Mouse (Mus musculus): Measurements from ENCODE around the gene Plin4. TPM values are rescaled to one million over a fixed set of nuclear protein-coding genes. Genes with fewer than 3 reads are reported as not detected.

Plin4 gene
- polyA plus RNA-seq, 1 experiment, result not detected

DNA sequence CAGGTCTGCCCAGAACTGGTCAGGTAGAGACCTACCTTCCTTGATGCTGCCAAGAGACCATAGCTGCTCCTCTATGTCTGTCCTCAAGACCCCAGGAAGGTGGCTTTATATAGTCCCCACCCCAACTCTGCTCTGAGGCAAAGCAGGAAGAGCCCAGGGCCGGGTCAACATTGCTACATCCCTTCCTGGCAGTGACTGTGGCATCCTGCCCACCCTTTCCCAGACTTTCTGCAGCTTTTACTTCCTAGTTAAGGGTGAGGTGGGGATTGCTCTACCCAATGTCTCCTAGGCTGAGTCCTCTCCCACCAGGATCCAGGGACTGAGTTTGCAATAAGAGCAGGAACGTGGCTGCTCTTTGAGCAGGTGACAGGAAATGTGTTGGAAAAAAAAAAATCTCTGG is 12.2 kb upstream of the Plin4 start, which contains the start of gene Lrg1:
TSS of gene Lrg1 (minus strand) at position 176 of the 400 bp plus-strand sequence.
- Histone ChIP-seq H3K4me3 (ENCODE audit: insufficient read depth, low read depth, low read length) (no peak within 1 kb of the TSS), H3K4me1 (ENCODE audit: control insufficient read depth, insufficient read depth, low read length) (peaks cover 20% of the 10 kb centered on the region), H3K27ac (ENCODE audit: insufficient read depth, low read depth, low read length) (no peak within 1 kb of the TSS)
- 67% methylated on average over 2 of the region's 2 CpGs for WGBS
- no peak for TF ChIP-seq POLR2A (IDR thresholded peaks at IDR 0.05; ENCODE audit: insufficient read depth, low read depth, low read length)
- no peak for TF ChIP-seq CTCF (IDR thresholded peaks at IDR 0.05; ENCODE audit: insufficient read depth, low read depth, low read length)

GRCm38 (mm10) chr17:56119981-56120880 is 10.6 kb upstream of the Plin4 start:
- Histone ChIP-seq H3K27ac (ENCODE audit: insufficient read depth, low read depth, low read length) (no peak overlapping the region), H3K4me3 (ENCODE audit: insufficient read depth, low read depth, low read length) (no peak overlapping the region), H3K4me1 (ENCODE audit: control insufficient read depth, insufficient read depth, low read length) (peaks cover 20% of the 10 kb centered on the region)
- TF ChIP-seq CTCF (IDR thresholded peaks at IDR 0.05; ENCODE audit: insufficient read depth, low read depth, low read length), result no peak
- TF ChIP-seq POLR2A (IDR thresholded peaks at IDR 0.05; ENCODE audit: insufficient read depth, low read depth, low read length), result no peak
- WGBS, result 9% methylated on average over 66 of the region's 66 CpGs

DNA sequence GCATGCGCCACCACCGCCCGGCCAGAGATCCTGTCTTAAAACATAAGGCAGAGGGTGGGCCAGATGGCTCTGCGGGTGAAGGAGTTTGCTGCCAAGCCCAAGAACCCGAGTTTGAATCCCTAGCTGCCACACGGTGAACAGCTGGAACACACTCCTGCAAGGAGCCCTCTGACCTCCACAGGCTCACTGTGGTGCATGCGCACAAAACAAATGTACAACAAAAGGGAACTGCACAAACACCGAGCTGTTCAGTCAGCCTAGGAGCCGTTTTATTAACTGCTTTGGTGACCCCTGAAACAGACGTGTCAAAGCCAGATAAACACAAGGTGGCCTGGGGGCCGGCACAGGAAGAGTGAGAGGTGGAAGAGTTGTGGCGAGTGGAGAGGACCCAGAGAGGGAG is 9.8 kb upstream of the Plin4 start:
- no peak overlapping the region for H3K4me3 ChIP-seq (ENCODE audit: insufficient read depth, low read depth, low read length)
- H3K4me1 ChIP-seq (ENCODE audit: control insufficient read depth, insufficient read depth, low read length), result peaks cover 20% of the 10 kb centered on the region
- H3K27ac ChIP-seq (ENCODE audit: insufficient read depth, low read depth, low read length), result no peak overlapping the region
- no peak for TF ChIP-seq CTCF (IDR thresholded peaks at IDR 0.05; ENCODE audit: insufficient read depth, low read depth, low read length)
- TF ChIP-seq POLR2A (IDR thresholded peaks at IDR 0.05; ENCODE audit: insufficient read depth, low read depth, low read length), result no peak
- WGBS, result 49% methylated on average over 12 of the region's 12 CpGs

- peak within 1 kb of the TSS; percentile 13 for H3K4me3 ChIP-seq (ENCODE audit: insufficient read depth, low read depth, low read length)
- peaks cover 20% of the 10 kb centered on the region for H3K4me1 ChIP-seq (ENCODE audit: control insufficient read depth, insufficient read depth, low read length)
- WGBS, result 1% methylated on average over 27 of the region's 27 CpGs
- H3K27ac ChIP-seq (ENCODE audit: insufficient read depth, low read depth, low read length), result no peak within 1 kb of the TSS
- TF ChIP-seq CTCF (IDR thresholded peaks at IDR 0.05; ENCODE audit: insufficient read depth, low read depth, low read length), result no peak
- TF ChIP-seq POLR2A (IDR thresholded peaks at IDR 0.05; ENCODE audit: insufficient read depth, low read depth, low read length), result no peak
These were observed 7.7 kb upstream of the Plin4 start, which contains the start of gene Plin5 for GRCm38 (mm10) chr17:56117251-56117710. TSS of gene Plin5 (minus strand) at chr17:56117596.

GRCm38 (mm10) chr17:56116193-56116592 is 6.6 kb upstream of the Plin4 start:
- WGBS, result 75% methylated on average over 10 of the region's 10 CpGs
- no peak overlapping the region for H3K4me3 ChIP-seq (ENCODE audit: insufficient read depth, low read depth, low read length)
- no peak for TF ChIP-seq POLR2A (IDR thresholded peaks at IDR 0.05; ENCODE audit: insufficient read depth, low read depth, low read length)
- no peak for TF ChIP-seq CTCF (IDR thresholded peaks at IDR 0.05; ENCODE audit: insufficient read depth, low read depth, low read length)
- H3K27ac ChIP-seq (ENCODE audit: insufficient read depth, low read depth, low read length), result no peak overlapping the region
- peaks cover 20% of the 10 kb centered on the region for H3K4me1 ChIP-seq (ENCODE audit: control insufficient read depth, insufficient read depth, low read length)

DNA sequence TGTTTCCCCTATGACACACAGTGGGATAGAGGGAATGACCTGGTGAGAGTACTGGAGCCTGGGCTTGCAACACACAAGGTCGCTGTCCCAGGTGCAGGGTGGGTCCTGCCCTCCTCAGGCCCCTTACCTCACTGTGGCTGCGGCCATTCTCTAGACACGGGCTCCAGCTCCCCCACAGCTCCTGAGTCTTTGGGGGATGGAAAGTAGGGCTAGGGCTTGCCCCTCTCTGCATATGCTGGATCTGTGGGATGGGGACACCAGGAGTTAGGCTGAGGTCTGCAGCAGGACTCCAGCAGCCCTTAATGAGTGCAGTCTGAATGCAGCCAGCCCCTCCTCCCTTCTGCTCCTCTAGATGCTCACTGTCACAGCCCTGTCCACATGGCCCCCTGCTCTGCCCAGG is 3.1 kb upstream of the Plin4 start:
- TF ChIP-seq POLR2A (IDR thresholded peaks at IDR 0.05; ENCODE audit: insufficient read depth, low read depth, low read length), result no peak
- 82% methylated on average over 3 of the region's 3 CpGs for WGBS
- H3K4me3 ChIP-seq (ENCODE audit: insufficient read depth, low read depth, low read length), result no peak overlapping the region
- peaks cover 8% of the 10 kb centered on the region for H3K4me1 ChIP-seq (ENCODE audit: control insufficient read depth, insufficient read depth, low read length)
- H3K27ac ChIP-seq (ENCODE audit: insufficient read depth, low read depth, low read length), result no peak overlapping the region

- 54% methylated on average over 5 of the region's 5 CpGs for WGBS
- no peak overlapping the region for H3K4me3 ChIP-seq (ENCODE audit: insufficient read depth, low read depth, low read length)
- H3K4me1 ChIP-seq (ENCODE audit: control insufficient read depth, insufficient read depth, low read length), result peaks cover under 1% of the 10 kb centered on the region; the same call in 1 of the 2 replicates
- no peak overlapping the region for H3K27ac ChIP-seq (ENCODE audit: insufficient read depth, low read depth, low read length)
- no peak for TF ChIP-seq POLR2A (IDR thresholded peaks at IDR 0.05; ENCODE audit: insufficient read depth, low read depth, low read length)
- TF ChIP-seq CTCF (IDR thresholded peaks at IDR 0.05; ENCODE audit: insufficient read depth, low read depth, low read length), result peak; percentile 80; the same call in 1 of the 2 replicates
These were observed 2.3 kb upstream of the Plin4 start for GRCm38 (mm10) chr17:56111864-56112263.

DNA sequence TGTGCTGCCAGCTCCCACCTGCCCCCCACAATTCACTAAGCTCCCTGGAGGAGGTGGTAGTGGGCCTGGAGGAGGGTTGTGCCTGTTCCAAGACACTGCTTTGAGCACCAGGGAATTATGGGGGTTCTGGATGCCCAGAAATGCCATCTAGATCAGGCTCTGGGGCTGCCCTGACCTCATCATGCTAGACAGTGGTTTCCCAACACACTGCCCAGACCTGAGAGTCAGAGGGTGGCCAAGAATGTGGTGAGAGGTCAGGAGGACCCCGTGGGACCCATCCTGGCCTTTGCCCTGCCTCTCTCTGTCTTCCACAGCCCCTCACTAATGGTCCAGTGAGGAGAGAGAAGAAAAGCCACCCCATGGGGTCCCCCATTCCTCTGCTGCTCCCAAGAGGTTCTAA is 1.4 kb upstream of the Plin4 start:
- no peak overlapping the region for H3K27ac ChIP-seq (ENCODE audit: insufficient read depth, low read depth, low read length)
- H3K4me1 ChIP-seq (ENCODE audit: control insufficient read depth, insufficient read depth, low read length), result no peaks in the 10 kb centered on the region
- 40% methylated on average over 1 of the region's 1 CpGs for WGBS
- no peak overlapping the region for H3K4me3 ChIP-seq (ENCODE audit: insufficient read depth, low read depth, low read length)
- TF ChIP-seq POLR2A (IDR thresholded peaks at IDR 0.05; ENCODE audit: insufficient read depth, low read depth, low read length), result no peak
- TF ChIP-seq CTCF (IDR thresholded peaks at IDR 0.05; ENCODE audit: insufficient read depth, low read depth, low read length), result no peak

GRCm38 (mm10) chr17:56110571-56110970 is 968 bp upstream of the Plin4 start:
- H3K4me1 ChIP-seq (ENCODE audit: control insufficient read depth, insufficient read depth, low read length), result no peaks in the 10 kb centered on the region
- H3K27ac ChIP-seq (ENCODE audit: insufficient read depth, low read depth, low read length), result no peak overlapping the region
- WGBS, result 37% methylated on average over 4 of the region's 4 CpGs
- TF ChIP-seq CTCF (IDR thresholded peaks at IDR 0.05; ENCODE audit: insufficient read depth, low read depth, low read length), result no peak
- no peak for TF ChIP-seq POLR2A (IDR thresholded peaks at IDR 0.05; ENCODE audit: insufficient read depth, low read depth, low read length)
- H3K4me3 ChIP-seq (ENCODE audit: insufficient read depth, low read depth, low read length), result no peak overlapping the region

Data from olfactory bulb, adult 2 months (tissue).